Mouse (Mus musculus): ENCODE data around the gene Car5a.

DNA sequence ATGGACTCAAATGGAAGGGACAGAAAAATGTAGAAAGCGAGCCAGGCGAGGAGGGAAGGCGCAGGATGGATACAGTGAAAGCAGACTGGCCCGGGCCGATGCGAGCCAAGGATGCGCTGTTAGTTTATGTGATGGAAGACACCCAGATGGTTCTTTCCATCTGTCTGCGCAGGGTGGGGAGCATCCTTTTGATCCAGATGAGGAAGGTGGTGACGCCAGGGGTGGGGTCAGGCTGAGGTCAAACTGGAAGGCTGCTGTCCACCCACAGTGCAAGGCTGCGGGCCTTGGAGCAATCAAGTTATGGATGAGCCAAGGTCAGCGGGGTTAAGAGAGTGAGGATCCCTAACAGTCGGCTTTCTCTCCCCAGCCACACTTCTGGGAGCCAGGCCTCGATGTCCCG, 8.3 kb downstream of the Car5a start:
- TF ChIP-seq TAL1 (IDR thresholded peaks at IDR 0.05; ENCODE audit: low read length) (no peak), GATA1 (IDR thresholded peaks at IDR 0.05; ENCODE audit: low read length) (no peak)

All from erythroblast, embryonic 14.5 days (primary cell).